Mouse (Mus musculus) neural tube, embryonic 15.5 days (tissue): ENCODE results near the gene 1700025G04Rik. TPM values are rescaled to one million over a fixed set of nuclear protein-coding genes. Genes with fewer than 3 reads are reported as not detected.

Experiments used
- ATAC-seq: fragments of 200-750 bp; cut with Nextera tagmentation; 2 replicates; pipeline ENCODE4 v1.8.0; 2017; ENCODE audit warnings: mild to moderate bottlenecking, moderate TSS enrichment, moderate library complexity; ENCODE audit not compliant: low FRiP score
- H3K27ac ChIP-seq: fragments of 300-500 bp; sonication (generic); replicated peaks from 2 replicates; pipeline ENCODE4 v1.5.1; 2015; ENCODE audit warnings: mild to moderate bottlenecking, inconsistent platforms
- H3K27me3 ChIP-seq: fragments of 300-500 bp; sonication (generic); replicated peaks from 2 replicates; pipeline ENCODE4 v1.6.1; 2015; ENCODE audit warnings: inconsistent platforms
- H3K36me3 ChIP-seq: fragments of 300-500 bp; sonication (generic); 2 replicates; pipeline ENCODE4 v1.6.1; 2015; ENCODE audit warnings: inconsistent platforms
- H3K4me1 ChIP-seq: fragments of 300-500 bp; sonication (generic); 2 replicates; pipeline ENCODE4 v1.6.1; 2015; ENCODE audit warnings: inconsistent platforms
- H3K4me2 ChIP-seq: fragments of 300-500 bp; sonication (generic); 2 replicates; pipeline ENCODE4 v1.6.1; 2015; ENCODE audit warnings: inconsistent platforms, mild to moderate bottlenecking, moderate library complexity
- H3K4me3 ChIP-seq: fragments of 300-500 bp; sonication (generic); replicated peaks from 2 replicates; pipeline ENCODE4 v1.5.1; 2015; ENCODE audit warnings: mild to moderate bottlenecking, inconsistent platforms
- H3K9ac ChIP-seq: fragments of 300-500 bp; sonication (generic); replicated peaks from 2 replicates; pipeline ENCODE4 v1.6.1; 2015; ENCODE audit warnings: mild to moderate bottlenecking, inconsistent platforms
- H3K9me3 ChIP-seq: fragments of 300-500 bp; sonication (generic); replicated peaks from 2 replicates; pipeline ENCODE4 v1.6.1; 2016; ENCODE audit warnings: inconsistent platforms
- WGBS: fragments of 180-500 bp; shearing (Covaris S2); methylation state at CpG from one replicate; pipeline ENCODE4 v1.1.7; 2015; ENCODE audit warnings: mixed read lengths; 5-methylcytosine and 5-hydroxymethylcytosine counted together
- polyA plus RNA-seq: library from polyadenylated mRNA; unstranded; fragments of >200 nt; fragmentation: Nextera tagmentation; extraction: Ambion mirVana; gene quantifications from 2 replicates; pipeline ENCODE4 v1.2.1, GENCODE M21; 2015

The 1700025G04Rik gene
- polyA plus RNA-seq, 1 experiment from 2014 or later: 35.7 TPM

- 61% methylated on average over 17 of the region's 17 CpGs for WGBS
- ATAC-seq: no peak
- Histone ChIP-seq H3K27me3 (no peaks in the 10 kb centered on the region), H3K4me3 (no peak overlapping the region), H3K36me3 (no peaks in the 10 kb centered on the region), H3K9me3 (no peaks in the 10 kb centered on the region), H3K9ac (no peak overlapping the region), H3K4me2 (no peak overlapping the region), H3K27ac (no peak overlapping the region), H3K4me1 (peaks cover 30% of the 10 kb centered on the region)
Measured at GRCm38 (mm10) chr1:151975418-151976379, 114.2 kb downstream of the 1700025G04Rik start.

- 74% methylated on average over 8 of the region's 8 CpGs for WGBS
- ATAC-seq: no peak
- no peak overlapping the region for H3K4me3 ChIP-seq
- peaks cover 24% of the 10 kb centered on the region for H3K4me1 ChIP-seq
- H3K27me3 ChIP-seq: no peaks in the 10 kb centered on the region
- H3K27ac ChIP-seq: no peak overlapping the region
- H3K9ac ChIP-seq: no peak overlapping the region
- no peaks in the 10 kb centered on the region for H3K9me3 ChIP-seq
- no peak overlapping the region for H3K4me2 ChIP-seq
- no peaks in the 10 kb centered on the region for H3K36me3 ChIP-seq
Measured at GRCm38 (mm10) chr1:151974887-151975286, 115.0 kb downstream of the 1700025G04Rik start.

- H3K4me1 ChIP-seq: peaks cover 24% of the 10 kb centered on the region
- H3K27me3 ChIP-seq: no peaks in the 10 kb centered on the region
- no peaks in the 10 kb centered on the region for H3K9me3 ChIP-seq
- H3K4me2 ChIP-seq: no peak overlapping the region
- no peak overlapping the region for H3K27ac ChIP-seq
- 87% methylated on average over 7 of the region's 7 CpGs for WGBS
- ATAC-seq: no peak
- no peak overlapping the region for H3K4me3 ChIP-seq
- H3K36me3 ChIP-seq: no peaks in the 10 kb centered on the region
- H3K9ac ChIP-seq: no peak overlapping the region
Measured at GRCm38 (mm10) chr1:151974424-151974823, 115.5 kb downstream of the 1700025G04Rik start.

- 84% methylated on average over 5 of the region's 5 CpGs for WGBS
- H3K4me3 ChIP-seq: no peak overlapping the region
- no peak for ATAC-seq
- H3K27ac ChIP-seq: no peak overlapping the region
- H3K4me1 ChIP-seq: peaks cover 20% of the 10 kb centered on the region
- H3K9ac ChIP-seq: no peak overlapping the region
- H3K4me2 ChIP-seq: no peak overlapping the region
- H3K9me3 ChIP-seq: no peaks in the 10 kb centered on the region
- no peaks in the 10 kb centered on the region for H3K27me3 ChIP-seq
- H3K36me3 ChIP-seq: no peaks in the 10 kb centered on the region
Measured at GRCm38 (mm10) chr1:151973110-151973700, 116.7 kb downstream of the 1700025G04Rik start.

- no peak overlapping the region for H3K4me3 ChIP-seq
- H3K4me1 ChIP-seq: peaks cover 10% of the 10 kb centered on the region
- no peak overlapping the region for H3K4me2 ChIP-seq
- no peaks in the 10 kb centered on the region for H3K36me3 ChIP-seq
- no peak for ATAC-seq
- no peaks in the 10 kb centered on the region for H3K27me3 ChIP-seq
- H3K27ac ChIP-seq: no peak overlapping the region
- WGBS: 97% methylated on average over 2 of the region's 2 CpGs
- no peaks in the 10 kb centered on the region for H3K9me3 ChIP-seq
- no peak overlapping the region for H3K9ac ChIP-seq
Measured at GRCm38 (mm10) chr1:151971581-151971980, 118.3 kb downstream of the 1700025G04Rik start.

- Histone ChIP-seq H3K9me3 (no peaks in the 10 kb centered on the region), H3K4me2 (no peak overlapping the region), H3K27me3 (no peaks in the 10 kb centered on the region), H3K36me3 (no peaks in the 10 kb centered on the region), H3K4me1 (no peaks in the 10 kb centered on the region), H3K9ac (no peak overlapping the region), H3K4me3 (no peak overlapping the region), H3K27ac (no peak overlapping the region)
- WGBS: 93% methylated on average over 5 of the region's 5 CpGs
- ATAC-seq: no peak
Measured at GRCm38 (mm10) chr1:151968126-151968525, 121.8 kb downstream of the 1700025G04Rik start.

GRCm38 (mm10) chr1:151964811-151965210 lies 125.1 kb downstream of the 1700025G04Rik start:
- H3K27ac ChIP-seq: no peak overlapping the region
- no peaks in the 10 kb centered on the region for H3K36me3 ChIP-seq
- ATAC-seq: no peak
- H3K4me2 ChIP-seq: no peak overlapping the region
- no peaks in the 10 kb centered on the region for H3K4me1 ChIP-seq
- no peak overlapping the region for H3K9ac ChIP-seq
- no peak overlapping the region for H3K4me3 ChIP-seq
- WGBS: 96% methylated on average over 2 of the region's 2 CpGs
- H3K9me3 ChIP-seq: no peaks in the 10 kb centered on the region
- H3K27me3 ChIP-seq: no peaks in the 10 kb centered on the region

GRCm38 (mm10) chr1:151963248-151963647 lies 126.7 kb downstream of the 1700025G04Rik start:
- no peak overlapping the region for H3K9ac ChIP-seq
- no peaks in the 10 kb centered on the region for H3K4me1 ChIP-seq
- ATAC-seq: no peak
- no peaks in the 10 kb centered on the region for H3K36me3 ChIP-seq
- H3K4me3 ChIP-seq: no peak overlapping the region
- no peak overlapping the region for H3K4me2 ChIP-seq
- no peaks in the 10 kb centered on the region for H3K27me3 ChIP-seq
- no peak overlapping the region for H3K27ac ChIP-seq
- 89% methylated on average over 7 of the region's 7 CpGs for WGBS
- H3K9me3 ChIP-seq: no peaks in the 10 kb centered on the region

- no peak for ATAC-seq
- Histone ChIP-seq H3K9ac (no peak overlapping the region), H3K27ac (no peak overlapping the region), H3K36me3 (no peaks in the 10 kb centered on the region), H3K4me1 (peaks cover 5% of the 10 kb centered on the region; the same call in 1 of the 2 replicates), H3K4me3 (no peak overlapping the region), H3K4me2 (no peak overlapping the region), H3K27me3 (no peaks in the 10 kb centered on the region), H3K9me3 (no peaks in the 10 kb centered on the region)
- WGBS: 65% methylated on average over 6 of the region's 6 CpGs
Measured at GRCm38 (mm10) chr1:151962078-151962477, 127.8 kb downstream of the 1700025G04Rik start.

- ATAC-seq: no peak
- no peaks in the 10 kb centered on the region for H3K27me3 ChIP-seq
- no peaks in the 10 kb centered on the region for H3K36me3 ChIP-seq
- H3K9ac ChIP-seq: no peak overlapping the region
- 85% methylated on average over 10 of the region's 10 CpGs for WGBS
- H3K27ac ChIP-seq: no peak overlapping the region
- peaks cover 5% of the 10 kb centered on the region; the same call in 1 of the 2 replicates for H3K4me1 ChIP-seq
- no peak overlapping the region for H3K4me2 ChIP-seq
- no peaks in the 10 kb centered on the region for H3K9me3 ChIP-seq
- no peak overlapping the region for H3K4me3 ChIP-seq
Measured at GRCm38 (mm10) chr1:151961204-151961603, 128.7 kb downstream of the 1700025G04Rik start.

- Histone ChIP-seq H3K4me2 (no peak overlapping the region), H3K36me3 (no peaks in the 10 kb centered on the region), H3K27ac (no peak overlapping the region), H3K4me3 (no peak overlapping the region), H3K27me3 (no peaks in the 10 kb centered on the region), H3K9me3 (no peaks in the 10 kb centered on the region), H3K9ac (no peak overlapping the region), H3K4me1 (peaks cover 12% of the 10 kb centered on the region)
- 44% methylated on average over 3 of the region's 3 CpGs for WGBS
- ATAC-seq: no peak
Measured at GRCm38 (mm10) chr1:151959010-151959409, 130.9 kb downstream of the 1700025G04Rik start.

- Histone ChIP-seq H3K4me1 (peaks cover 16% of the 10 kb centered on the region), H3K36me3 (no peaks in the 10 kb centered on the region), H3K9me3 (no peaks in the 10 kb centered on the region), H3K27me3 (no peaks in the 10 kb centered on the region), H3K4me3 (no peak overlapping the region), H3K27ac (no peak overlapping the region), H3K9ac (no peak overlapping the region), H3K4me2 (no peak overlapping the region)
- ATAC-seq: no peak
- 79% methylated on average over 3 of the region's 3 CpGs for WGBS
Measured at GRCm38 (mm10) chr1:151958442-151958841, 131.5 kb downstream of the 1700025G04Rik start.
